19 mouse cellular contexts compared by ENCODE assay signal in genomic region chr14:17884884-17885283, GRCm38 (mm10).
A peak's percentile ranks its signal among the peaks of the same experiment; 100 is the strongest.
DNase-seq lines count a peak whose midpoint lies in the region; ATAC-seq and TF ChIP-seq lines count a peak whose summit lies in the region.
"Had no signal": no experiment of that assay in that cellular context is flagged by ENCODE, and none has a peak within 500 bp of the region (broad histone marks: within the 10 kb centered on the region; RNA-seq: fewer than 3 reads in every experiment).

No protein-coding gene starts in this region.

- H3K9ac ChIP-seq in heart, embryonic 12.5 days = no peak overlapping the region
- no peak overlapping the region for H3K9ac ChIP-seq in liver, adult 2 months (ENCODE audit: low read depth, low read length)

- H3K27me3 ChIP-seq in heart, embryonic 12.5 days (replicated peaks) = no peaks in the 10 kb centered on the region
- no peaks in the 10 kb centered on the region for H3K27me3 ChIP-seq in liver, adult 2 months (ENCODE audit: control insufficient read depth, insufficient read depth, low read length)
- H3K27me3 ChIP-seq: CH12.LX, Patski had no signal

- no peak overlapping the region for H3K4me2 ChIP-seq in heart, embryonic 12.5 days

- peak; percentile 70 for DNase-seq in heart, adult 11 months
- DNase-seq in liver, adult 2 months (ENCODE audit: extremely low read depth, low read depth, low spot score) = peak; percentile 59
- no peak for DNase-seq in liver
- DNase-seq: adrenal gland, adult 2 months; adrenal gland, adult 8-10 months; adrenal gland, postnatal 10 days; adrenal gland, postnatal 14 days; adrenal gland, postnatal 25 days; adrenal gland, postnatal 36 days; B cell, adult 2 months; cerebellum, adult 11 months; cerebellum, adult 11-12 months; cerebellum, adult 18-20 months had no signal

- no peaks in the 10 kb centered on the region for H3K36me3 ChIP-seq in heart, embryonic 12.5 days
- H3K36me3 ChIP-seq in liver, adult 2 months (ENCODE audit: control insufficient read depth, insufficient read depth, low read length) = no peaks in the 10 kb centered on the region
- H3K36me3 ChIP-seq: G1E had no signal

- H3K9me3 ChIP-seq in heart, embryonic 12.5 days (replicated peaks) = no peaks in the 10 kb centered on the region
- H3K9me3 ChIP-seq: G1E had no signal

- H3K4me1 ChIP-seq in heart, embryonic 12.5 days (replicated peaks) = no peaks in the 10 kb centered on the region
- peaks cover 13% of the 10 kb centered on the region; the same call in 1 of the 2 replicates for H3K4me1 ChIP-seq in liver, adult 2 months (ENCODE audit: control insufficient read depth, insufficient read depth, low read length)

- H3K79me2 ChIP-seq in liver, adult 2 months (ENCODE audit: control insufficient read depth, insufficient read depth, low read length) = peaks cover 22% of the 10 kb centered on the region

- TF ChIP-seq CTCF in liver, adult 2 months (IDR thresholded peaks at IDR 0.05; ENCODE audit: low read depth, low read length) = no peak

- H3K27ac ChIP-seq in heart, embryonic 12.5 days (ENCODE audit: poor library complexity, severe bottlenecking) = no peak overlapping the region
- H3K27ac ChIP-seq in liver, adult 2 months (replicated peaks; ENCODE audit: insufficient read depth, low read depth, low read length) = no peak overlapping the region

- no peak for TF ChIP-seq POLR2A in liver, adult 2 months (IDR thresholded peaks at IDR 0.05; ENCODE audit: extremely low read depth, insufficient read depth, low read length)

- H3K4me3 ChIP-seq in heart, embryonic 12.5 days = no peak overlapping the region
- H3K4me3 ChIP-seq in liver, adult 2 months (ENCODE audit: insufficient read depth, low read depth, low read length) = no peak overlapping the region

- no peak for ATAC-seq in heart, embryonic 12.5 days (ENCODE audit: insufficient number of reproducible peaks, low FRiP score)
- ATAC-seq: activated CD4-positive, CD25-positive, alpha-beta regulatory T cell, adult 4 months; CD4-positive, CD25-positive, alpha-beta regulatory T cell, adult 4 months; Patski had no signal

- WGBS in heart, embryonic 12.5 days = 80% methylated on average over 13 of the region's 13 CpGs
- 36% methylated on average over 13 of the region's 13 CpGs for WGBS in liver, adult 2 months
